Mouse (Mus musculus): Measurements from ENCODE around the gene Bak1.

DNA sequence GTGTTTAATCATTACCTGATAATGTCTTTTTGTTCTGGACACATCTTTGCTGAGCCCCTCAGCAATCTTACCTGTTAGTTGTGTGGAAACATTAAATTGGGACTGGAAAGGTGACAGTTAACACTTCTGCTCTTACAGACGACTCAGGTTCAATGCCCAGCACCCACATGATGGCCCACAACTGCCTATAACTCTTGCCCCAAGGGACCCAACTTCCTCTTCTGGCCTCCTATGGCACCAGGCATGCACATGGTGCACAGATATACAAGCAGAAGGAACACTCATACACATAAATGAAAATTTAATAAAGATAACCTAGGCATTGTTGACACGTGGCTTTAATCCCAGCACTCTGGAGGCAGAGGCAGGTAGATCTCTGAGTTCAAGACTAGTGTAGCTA lies 49.4 kb downstream of the Bak1 start:
- TF ChIP-seq EP300 (IDR thresholded peaks at IDR 0.05) (no peak), CTCF (IDR thresholded peaks at IDR 0.05) (no peak)
